Mouse (Mus musculus): ENCODE measurements at regions not wholly inside any gene's neighbourhood (a gene's known extent, or its start where the extent isn't known, plus 50 kb on each side); places are given as distances from the start of the nearest gene placed in this dataset.

DNA sequence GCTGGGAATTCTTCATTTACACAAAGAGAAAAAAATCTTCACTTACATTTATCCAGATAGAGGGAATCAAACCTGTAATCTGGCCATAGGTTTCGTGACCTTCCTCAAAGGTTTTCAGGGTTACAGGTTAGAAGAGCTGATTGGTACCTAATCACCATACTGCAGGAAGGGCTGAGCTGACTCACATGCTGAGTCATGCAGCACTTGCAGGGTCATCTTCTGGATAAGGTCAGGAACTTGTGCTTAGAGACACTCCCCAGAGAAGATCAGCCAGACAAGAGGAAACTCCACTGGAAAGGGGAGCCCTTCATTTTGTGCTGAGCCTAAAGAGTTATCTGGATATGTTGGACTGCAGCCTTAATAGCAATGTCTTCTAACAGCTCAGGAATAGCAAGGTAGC, 237.6 kb downstream of the Pax3 start:
- TF ChIP-seq POLR2A (IDR thresholded peaks at IDR 0.05; ENCODE audit: borderline replicate concordance, insufficient read depth, low read length) (no peak), CTCF (IDR thresholded peaks at IDR 0.05; ENCODE audit: borderline replicate concordance, insufficient read depth, low read depth, low read length) (no peak)
- no peaks in the 10 kb centered on the region for H3K27me3 ChIP-seq (ENCODE audit: control insufficient read depth, insufficient read depth, low read length)
- no peak overlapping the region for H3K27ac ChIP-seq (ENCODE audit: insufficient read depth, low read length)
- no peak overlapping the region for H3K4me3 ChIP-seq (replicated peaks; ENCODE audit: insufficient read depth, low read depth, low read length)
- DNase-seq: no peak
- 0 out of 2 replicates have a peak, but pooled peaks cover under 1% of the 10 kb centered on the region for H3K4me1 ChIP-seq (ENCODE audit: control insufficient read depth, insufficient read depth, low read length)
- WGBS: 88% methylated on average over 1 of the region's 1 CpGs

DNA sequence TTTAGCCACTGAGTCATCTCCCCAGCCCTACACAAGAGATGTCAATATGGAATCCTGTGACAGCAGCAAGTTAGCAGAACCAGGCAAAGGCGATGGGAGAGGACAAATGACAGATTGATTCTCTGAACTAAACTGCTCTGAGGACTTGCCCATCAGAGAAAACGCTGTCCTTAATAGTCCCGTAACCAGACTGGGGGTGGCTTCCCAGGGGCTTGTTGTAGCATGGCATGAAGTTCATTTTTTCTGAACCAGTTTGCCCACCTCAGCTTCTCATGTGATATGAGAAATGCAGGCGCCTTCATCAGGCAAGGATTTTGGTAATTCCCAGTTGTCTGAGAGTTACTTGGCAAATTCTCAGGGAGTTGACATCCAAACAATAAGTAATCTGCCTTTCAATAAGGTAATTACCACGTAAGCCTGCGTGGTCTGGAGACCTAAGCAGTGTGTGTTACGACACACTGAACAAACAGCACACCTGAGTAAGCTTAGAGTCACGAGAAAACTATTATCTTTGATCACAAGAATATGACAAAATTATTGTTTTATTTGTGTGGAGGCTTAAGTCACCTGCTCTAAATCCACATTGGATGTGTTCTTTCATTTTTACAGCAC, 239.7 kb downstream of the Pax3 start:
- Histone ChIP-seq H3K4me3 (replicated peaks; ENCODE audit: insufficient read depth, low read depth, low read length) (no peak overlapping the region), H3K4me1 (ENCODE audit: control insufficient read depth, insufficient read depth, low read length) (no peaks in the 10 kb centered on the region), H3K27ac (ENCODE audit: insufficient read depth, low read length) (no peak overlapping the region), H3K27me3 (ENCODE audit: control insufficient read depth, insufficient read depth, low read length) (no peaks in the 10 kb centered on the region)
- no peak for TF ChIP-seq CTCF (IDR thresholded peaks at IDR 0.05; ENCODE audit: borderline replicate concordance, insufficient read depth, low read depth, low read length)
- TF ChIP-seq POLR2A (IDR thresholded peaks at IDR 0.05; ENCODE audit: borderline replicate concordance, insufficient read depth, low read length): no peak
- no peak for DNase-seq
- 69% methylated on average over 8 of the region's 8 CpGs for WGBS

DNA sequence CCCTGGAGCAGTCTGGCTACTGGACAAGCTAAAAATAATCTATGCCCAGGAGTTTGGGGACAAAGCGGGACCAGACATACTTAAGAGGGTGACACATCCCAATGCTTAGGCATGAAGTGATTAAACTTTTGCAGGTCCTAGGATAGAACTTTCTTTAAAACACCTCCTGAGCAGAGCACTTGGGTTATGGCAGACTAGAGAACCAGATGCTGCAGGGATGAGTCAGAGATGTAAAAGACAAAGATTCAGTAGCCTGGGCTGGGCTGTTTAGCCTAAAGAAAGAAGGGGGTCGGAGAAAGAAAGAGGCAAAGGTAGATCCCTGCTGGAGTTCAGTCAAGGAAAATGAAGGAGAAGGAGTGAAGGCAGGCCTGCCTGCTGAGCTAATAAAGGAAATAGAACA, 249.0 kb downstream of the Pax3 start:
- TF ChIP-seq POLR2A (IDR thresholded peaks at IDR 0.05; ENCODE audit: borderline replicate concordance, insufficient read depth, low read length) (no peak), CTCF (IDR thresholded peaks at IDR 0.05; ENCODE audit: borderline replicate concordance, insufficient read depth, low read depth, low read length) (no peak)
- WGBS: 44% methylated on average over 2 of the region's 2 CpGs
- H3K27me3 ChIP-seq (ENCODE audit: control insufficient read depth, insufficient read depth, low read length): no peaks in the 10 kb centered on the region
- H3K27ac ChIP-seq (ENCODE audit: insufficient read depth, low read length): no peak overlapping the region
- no peak for DNase-seq
- no peak overlapping the region for H3K4me3 ChIP-seq (replicated peaks; ENCODE audit: insufficient read depth, low read depth, low read length)
- no peaks in the 10 kb centered on the region for H3K4me1 ChIP-seq (ENCODE audit: control insufficient read depth, insufficient read depth, low read length)

DNA sequence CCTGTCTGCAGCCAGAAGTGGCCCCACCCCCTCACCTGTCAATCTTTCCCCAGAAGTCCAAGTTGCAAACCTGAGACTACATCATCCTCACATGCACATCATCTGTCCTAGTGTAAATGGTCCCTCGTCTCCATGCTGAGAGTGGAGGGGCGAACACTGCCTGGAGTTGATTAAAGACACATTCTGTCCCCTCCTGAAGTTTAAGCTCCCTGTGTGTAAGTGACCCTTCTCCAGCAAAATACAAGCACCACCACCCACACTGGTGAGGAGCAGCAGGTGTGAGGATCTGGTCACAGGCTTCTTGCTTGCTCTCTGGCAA, 252.6 kb downstream of the Pax3 start:
- no peaks in the 10 kb centered on the region for H3K27me3 ChIP-seq (ENCODE audit: control insufficient read depth, insufficient read depth, low read length)
- no peak overlapping the region for H3K27ac ChIP-seq (ENCODE audit: insufficient read depth, low read length)
- 70% methylated on average over 2 of the region's 2 CpGs for WGBS
- H3K4me1 ChIP-seq (ENCODE audit: control insufficient read depth, insufficient read depth, low read length): no peaks in the 10 kb centered on the region
- no peak overlapping the region for H3K4me3 ChIP-seq (replicated peaks; ENCODE audit: insufficient read depth, low read depth, low read length)
- no peak for DNase-seq
- TF ChIP-seq POLR2A (IDR thresholded peaks at IDR 0.05; ENCODE audit: borderline replicate concordance, insufficient read depth, low read length) (no peak), CTCF (IDR thresholded peaks at IDR 0.05; ENCODE audit: borderline replicate concordance, insufficient read depth, low read depth, low read length) (no peak)

DNA sequence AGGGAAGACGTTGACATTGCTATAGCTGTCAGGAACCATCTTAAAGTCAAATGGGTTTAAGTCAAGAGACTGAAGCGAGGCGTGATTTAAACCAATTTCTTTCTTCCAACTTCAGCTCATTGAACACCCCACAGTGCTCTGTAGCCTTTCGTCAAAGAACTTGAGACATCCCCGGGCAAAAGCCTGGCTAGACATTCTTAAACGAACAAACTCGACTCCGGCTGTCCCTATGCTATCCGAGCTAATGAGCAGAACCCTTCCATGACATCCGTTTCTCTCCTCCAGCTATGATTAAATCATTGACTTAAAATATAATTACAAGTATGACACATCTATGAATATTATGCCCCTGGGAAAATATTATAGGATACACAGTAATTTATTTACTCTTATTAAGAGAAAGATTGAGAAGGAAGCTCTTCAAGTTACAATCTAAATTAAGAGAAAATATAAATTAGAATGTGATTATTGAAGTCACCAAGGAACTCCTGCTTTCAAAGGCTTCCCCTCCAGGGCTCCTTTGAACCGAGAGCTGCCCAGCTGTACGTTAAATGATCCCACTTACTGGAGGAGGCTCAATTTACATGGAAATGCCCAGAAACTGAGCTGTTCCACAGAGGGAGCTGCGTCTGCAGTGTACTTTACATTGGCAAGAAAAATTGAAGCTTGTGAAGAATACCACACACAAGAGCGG, 253.2 kb downstream of the Pax3 start:
- no peak for TF ChIP-seq CTCF (IDR thresholded peaks at IDR 0.05; ENCODE audit: borderline replicate concordance, insufficient read depth, low read depth, low read length)
- TF ChIP-seq POLR2A (IDR thresholded peaks at IDR 0.05; ENCODE audit: borderline replicate concordance, insufficient read depth, low read length): no peak
- Histone ChIP-seq H3K27ac (ENCODE audit: insufficient read depth, low read length) (no peak overlapping the region), H3K4me3 (replicated peaks; ENCODE audit: insufficient read depth, low read depth, low read length) (no peak overlapping the region), H3K27me3 (ENCODE audit: control insufficient read depth, insufficient read depth, low read length) (no peaks in the 10 kb centered on the region), H3K4me1 (ENCODE audit: control insufficient read depth, insufficient read depth, low read length) (no peaks in the 10 kb centered on the region)
- 63% methylated on average over 14 of the region's 14 CpGs for WGBS
- DNase-seq: no peak

DNA sequence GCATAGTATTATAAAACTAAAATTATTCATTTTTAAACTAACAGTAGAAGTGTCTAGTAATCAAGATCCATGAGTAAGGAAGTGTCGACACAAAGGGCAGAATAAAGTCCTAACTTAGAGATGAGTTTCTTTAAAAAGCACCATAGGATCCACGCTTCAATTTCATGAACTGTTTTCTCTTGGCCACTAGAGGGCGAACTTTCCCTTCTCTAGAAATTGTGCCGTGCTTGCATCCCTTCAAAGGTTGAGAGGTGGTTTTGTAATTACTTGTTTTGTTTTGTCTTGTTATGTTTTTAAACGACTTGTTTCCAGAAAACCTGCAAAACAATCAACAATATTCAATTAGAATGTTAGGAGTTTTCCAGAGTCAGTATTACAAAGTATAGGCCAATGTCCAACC, 253.8 kb downstream of the Pax3 start:
- DNase-seq: no peak
- 2% methylated on average over 5 of the region's 5 CpGs for WGBS
- no peaks in the 10 kb centered on the region for H3K27me3 ChIP-seq (ENCODE audit: control insufficient read depth, insufficient read depth, low read length)
- H3K27ac ChIP-seq (ENCODE audit: insufficient read depth, low read length): no peak overlapping the region
- no peak overlapping the region for H3K4me3 ChIP-seq (replicated peaks; ENCODE audit: insufficient read depth, low read depth, low read length)
- TF ChIP-seq POLR2A (IDR thresholded peaks at IDR 0.05; ENCODE audit: borderline replicate concordance, insufficient read depth, low read length): no peak
- peak; percentile 52; the same call in 1 of the 2 replicates for TF ChIP-seq CTCF (IDR thresholded peaks at IDR 0.05; ENCODE audit: borderline replicate concordance, insufficient read depth, low read depth, low read length)
- H3K4me1 ChIP-seq (ENCODE audit: control insufficient read depth, insufficient read depth, low read length): no peaks in the 10 kb centered on the region

DNA sequence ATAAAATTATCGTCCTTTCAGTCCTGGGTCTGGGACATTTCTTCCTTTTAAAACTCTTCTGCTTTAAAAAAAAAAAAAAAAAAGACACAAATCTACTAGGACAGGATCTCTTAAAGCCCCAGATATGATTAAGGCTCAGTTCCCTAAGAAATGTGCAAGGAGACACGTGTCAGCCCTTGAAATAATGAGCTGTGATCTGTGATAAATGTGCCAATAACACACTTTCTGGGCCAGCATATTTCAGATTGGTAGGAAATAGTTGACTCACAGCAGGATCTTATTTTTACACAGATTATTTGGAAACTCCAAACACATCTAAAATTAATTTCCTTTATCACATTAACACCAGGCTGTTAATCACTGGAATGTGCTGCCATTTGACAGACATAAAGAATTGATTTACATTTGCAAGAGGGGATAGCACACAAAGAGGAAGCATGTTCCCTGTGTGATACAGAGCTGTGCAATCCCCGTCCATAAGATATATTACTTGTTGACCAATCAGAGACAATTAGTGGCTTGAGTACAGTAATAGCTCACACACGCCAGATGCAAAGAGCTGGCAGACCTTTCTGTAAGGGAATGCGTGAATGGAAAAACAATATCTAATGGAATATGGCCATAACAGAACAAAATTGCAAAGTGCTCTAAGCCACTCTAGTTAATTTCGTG, 263.7 kb downstream of the Pax3 start:
- 61% methylated on average over 6 of the region's 6 CpGs for WGBS
- no peak for DNase-seq
- H3K27me3 ChIP-seq (ENCODE audit: control insufficient read depth, insufficient read depth, low read length): no peaks in the 10 kb centered on the region

DNA sequence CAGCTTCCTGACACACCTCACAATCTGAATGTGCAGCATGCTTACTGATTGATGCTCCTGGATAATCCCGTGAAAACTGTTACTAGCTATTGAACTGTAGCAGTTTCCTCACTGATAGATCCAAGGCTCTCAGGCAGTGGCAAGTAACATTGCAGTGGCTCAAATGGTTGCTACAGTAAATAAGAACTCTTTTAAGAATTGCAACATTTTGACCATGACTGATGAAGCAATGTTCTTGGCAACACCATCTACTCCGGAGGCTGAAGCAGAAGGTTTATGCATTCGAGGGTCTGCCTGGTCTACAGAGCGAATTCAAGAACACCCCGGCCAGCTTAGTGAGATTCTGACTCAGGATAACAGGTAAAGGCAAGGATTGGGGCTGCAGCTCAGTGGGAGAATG, 264.7 kb downstream of the Pax3 start:
- Histone ChIP-seq H3K27me3 (ENCODE audit: control insufficient read depth, insufficient read depth, low read length) (no peaks in the 10 kb centered on the region), H3K27ac (ENCODE audit: insufficient read depth, low read length) (no peak overlapping the region), H3K4me3 (replicated peaks; ENCODE audit: insufficient read depth, low read depth, low read length) (no peak overlapping the region), H3K4me1 (ENCODE audit: control insufficient read depth, insufficient read depth, low read length) (no peaks in the 10 kb centered on the region)
- 87% methylated on average over 5 of the region's 5 CpGs for WGBS
- no peak for DNase-seq
- no peak for TF ChIP-seq POLR2A (IDR thresholded peaks at IDR 0.05; ENCODE audit: borderline replicate concordance, insufficient read depth, low read length)
- TF ChIP-seq CTCF (IDR thresholded peaks at IDR 0.05; ENCODE audit: borderline replicate concordance, insufficient read depth, low read depth, low read length): no peak

More for the DNA sequence above, 263.7 kb downstream of the Pax3 start:
- no peak overlapping the region for H3K4me3 ChIP-seq (replicated peaks; ENCODE audit: insufficient read depth, low read depth, low read length)
- no peak overlapping the region for H3K27ac ChIP-seq (ENCODE audit: insufficient read depth, low read length)
- no peak for TF ChIP-seq POLR2A (IDR thresholded peaks at IDR 0.05; ENCODE audit: borderline replicate concordance, insufficient read depth, low read length)
- TF ChIP-seq CTCF (IDR thresholded peaks at IDR 0.05; ENCODE audit: borderline replicate concordance, insufficient read depth, low read depth, low read length): no peak
- H3K4me1 ChIP-seq (ENCODE audit: control insufficient read depth, insufficient read depth, low read length): no peaks in the 10 kb centered on the region
